Mouse (Mus musculus) limb, embryonic 14.5 days (tissue): ENCODE measurements around the gene Clec16a. TPM values are rescaled to one million over a fixed set of nuclear protein-coding genes. Genes with fewer than 3 reads are reported as not detected.

Source experiments
- ATAC-seq: fragments of 200-750 bp; cut with Nextera tagmentation; 2 replicates; pipeline ENCODE4 v1.8.0; 2017; ENCODE audit warnings: low read depth, moderate number of reproducible peaks, moderate TSS enrichment; ENCODE audit not compliant: low FRiP score
- DNase-seq: peaks from one replicate; pipeline ENCODE4 v3.0.0-alpha.2; 2015; ENCODE audit warnings: low spot score
- H3K27ac ChIP-seq: fragments of 300-500 bp; sonication (generic); replicated peaks from 2 replicates; pipeline ENCODE4 v1.5.1; 2014; ENCODE audit warnings: low read depth, mild to moderate bottlenecking, low read length, moderate library complexity, mixed read lengths
- H3K27me3 ChIP-seq: fragments of 300-500 bp; sonication (generic); 2 replicates; pipeline ENCODE4 v1.6.1; 2014; ENCODE audit warnings: low read length, mixed read lengths; ENCODE audit not compliant: control insufficient read depth, insufficient read depth
- H3K36me3 ChIP-seq: fragments of 300-500 bp; sonication (generic); 2 replicates; pipeline ENCODE4 v1.6.1; 2014; ENCODE audit warnings: mild to moderate bottlenecking, low read length, moderate library complexity, mixed read lengths; ENCODE audit not compliant: control insufficient read depth, insufficient read depth
- H3K4me1 ChIP-seq: fragments of 300-500 bp; sonication (generic); 2 replicates; pipeline ENCODE4 v1.6.1; 2014; ENCODE audit warnings: antibody characterized with exemption, low read length, mixed read lengths; ENCODE audit not compliant: control insufficient read depth, insufficient read depth
- H3K4me2 ChIP-seq: fragments of 300-500 bp; sonication (generic); replicated peaks from 2 replicates; pipeline ENCODE4 v1.6.1; 2014; ENCODE audit warnings: low read depth, mild to moderate bottlenecking, low read length, moderate library complexity; ENCODE audit not compliant: severe bottlenecking
- H3K4me3 ChIP-seq: fragments of 300-500 bp; sonication (generic); replicated peaks from 2 replicates; pipeline ENCODE4 v1.5.1; 2014; ENCODE audit warnings: low read length
- H3K9ac ChIP-seq: fragments of 300-500 bp; sonication (generic); 2 replicates; pipeline ENCODE4 v1.6.1; 2014; ENCODE audit warnings: mild to moderate bottlenecking, low read depth, low read length, moderate library complexity; ENCODE audit not compliant: severe bottlenecking
- H3K9me3 ChIP-seq: fragments of 300-500 bp; sonication (generic); 2 replicates; pipeline ENCODE4 v1.6.1; 2016; ENCODE audit warnings: low read length; ENCODE audit not compliant: control insufficient read depth
- POLR2A ChIP-seq: fragments of 200-500 bp; IDR thresholded peaks from 2 replicates; pipeline ENCODE4 v1.8.0; 2012; ENCODE audit warnings: inconsistent platforms, mild to moderate bottlenecking, moderate library complexity, borderline replicate concordance; ENCODE audit not compliant: insufficient read depth, insufficient read length; ENCODE audit errors: extremely low read depth
- WGBS: fragments of 180-500 bp; shearing (Covaris S2); extraction: QIAGEN DNeasy Blood & Tissue Kit; methylation state at CpG from one replicate; pipeline ENCODE4 v1.1.7; 2014; 5-methylcytosine and 5-hydroxymethylcytosine counted together
- polyA plus RNA-seq, 2 experiments: library from polyadenylated mRNA; depleted of rRNA in 1 of 2; stranded (reverse) in 1 of 2; unstranded in 1 of 2; fragments of >200 nt; fragmentation: Nextera tagmentation in 1 of 2; extraction: Ambion mirVana in 1 of 2; gene quantifications; 2 replicates each; pipeline versions ENCODE4 v1.2.1 to v1.2.3; 2012 to 2014

The Clec16a gene
- polyA plus RNA-seq, 2 experiments: 12.5 to 29.9 TPM

DNA sequence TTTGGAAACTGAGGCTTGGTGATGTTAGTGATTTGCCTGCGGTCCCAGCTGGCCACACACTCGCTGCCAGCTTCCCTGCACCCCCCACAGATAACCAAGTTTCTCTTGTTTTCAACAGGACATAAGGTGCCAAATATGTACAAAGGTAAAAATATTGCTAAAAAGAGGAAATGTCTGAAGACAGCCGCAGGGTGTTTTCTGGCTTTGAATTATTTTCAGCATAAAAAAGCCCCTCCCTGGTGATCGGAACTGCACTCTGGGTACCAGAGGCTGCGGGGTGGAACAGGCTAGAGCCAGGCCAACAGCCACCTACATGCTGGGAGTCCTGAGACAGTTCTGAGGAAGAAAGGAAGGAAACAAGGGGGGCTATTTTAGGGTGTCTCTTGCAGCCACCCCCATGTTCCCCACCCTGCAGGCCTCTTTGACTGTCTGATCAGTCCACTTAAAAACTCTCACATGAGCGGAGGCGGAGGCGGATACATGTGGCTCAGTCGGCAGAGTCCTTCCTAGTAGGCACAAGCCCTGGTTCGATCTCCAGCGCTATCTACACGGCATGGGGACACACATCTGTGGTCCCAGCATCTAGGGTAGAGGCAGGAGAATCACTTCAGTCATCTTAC is 29.1 kb upstream of the Clec16a start:
- Histone ChIP-seq H3K9me3 (no peaks in the 10 kb centered on the region), H3K27ac (no peak overlapping the region), H3K9ac (no peak overlapping the region), H3K36me3 (no peaks in the 10 kb centered on the region), H3K4me2 (no peak overlapping the region), H3K4me1 (no peaks in the 10 kb centered on the region), H3K4me3 (no peak overlapping the region), H3K27me3 (no peaks in the 10 kb centered on the region)
- ATAC-seq (no peak), DNase-seq (no peak)
- WGBS: 80% methylated on average over 12 of the region's 12 CpGs
- no peak for TF ChIP-seq POLR2A

DNA sequence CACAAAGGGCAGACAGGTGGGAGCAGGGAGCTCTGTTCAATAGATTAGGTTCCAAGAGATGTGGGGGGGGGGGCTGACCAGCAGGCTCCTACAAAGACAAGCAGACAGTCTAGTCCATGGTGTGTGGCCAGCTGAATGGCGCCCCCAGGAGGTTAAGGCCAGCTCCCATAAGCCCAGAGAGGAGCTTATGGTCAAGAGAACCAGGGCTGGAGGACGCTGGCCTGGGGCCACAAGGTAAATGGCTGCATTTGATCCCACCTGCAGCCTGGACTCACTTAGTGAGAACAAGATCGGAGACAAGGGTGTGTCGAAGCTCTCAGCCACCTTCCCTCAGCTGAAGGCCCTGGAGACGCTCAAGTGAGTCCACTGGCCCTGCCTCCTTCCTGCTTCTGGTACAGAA is 27.1 kb upstream of the Clec16a start:
- no peak overlapping the region for H3K9ac ChIP-seq
- no peak for ATAC-seq
- no peak for TF ChIP-seq POLR2A
- DNase-seq: no peak
- H3K9me3 ChIP-seq: no peaks in the 10 kb centered on the region
- no peak overlapping the region for H3K27ac ChIP-seq
- H3K27me3 ChIP-seq: no peaks in the 10 kb centered on the region
- no peak overlapping the region for H3K4me2 ChIP-seq
- H3K4me3 ChIP-seq: no peak overlapping the region
- H3K4me1 ChIP-seq: no peaks in the 10 kb centered on the region
- H3K36me3 ChIP-seq: no peaks in the 10 kb centered on the region
- 48% methylated on average over 5 of the region's 5 CpGs for WGBS

DNA sequence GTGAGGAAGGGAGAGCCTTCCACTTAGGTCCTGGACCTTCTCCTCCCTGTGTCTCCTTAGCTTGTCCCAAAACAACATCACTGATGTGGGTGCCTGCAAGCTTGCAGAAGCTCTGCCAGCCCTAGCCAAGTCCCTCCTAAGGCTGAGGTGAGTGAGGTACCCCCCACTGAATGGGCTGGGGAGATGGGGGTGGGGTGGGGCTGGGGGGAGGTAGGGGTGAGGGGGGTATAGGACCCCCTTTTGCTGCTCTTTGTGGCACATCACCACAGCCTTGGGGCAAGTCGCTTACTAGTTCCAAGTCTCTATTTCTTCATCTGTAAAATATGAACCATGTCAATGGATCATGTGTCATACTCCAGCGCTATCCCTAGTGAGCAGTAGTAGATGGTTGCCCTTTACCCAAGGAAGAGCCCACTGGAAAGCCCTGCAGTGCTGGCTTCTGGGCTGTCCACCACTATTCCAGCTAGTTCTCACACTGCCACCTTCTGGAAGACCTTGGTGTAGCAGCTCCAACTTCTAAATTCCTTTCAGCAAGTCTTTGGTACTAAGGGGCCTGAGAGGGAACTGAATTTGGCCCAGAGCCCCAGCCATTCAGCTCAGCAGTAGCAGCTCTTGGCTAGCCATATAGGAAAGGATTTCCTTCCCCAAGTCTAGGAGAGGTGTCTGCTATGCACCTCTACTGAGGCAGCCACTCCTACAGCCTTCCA is 24.1 kb upstream of the Clec16a start:
- Histone ChIP-seq H3K27me3 (no peaks in the 10 kb centered on the region), H3K4me1 (no peaks in the 10 kb centered on the region), H3K27ac (no peak overlapping the region), H3K9me3 (no peaks in the 10 kb centered on the region), H3K4me3 (no peak overlapping the region), H3K4me2 (no peak overlapping the region), H3K9ac (no peak overlapping the region), H3K36me3 (no peaks in the 10 kb centered on the region)
- no peak for TF ChIP-seq POLR2A
- DNase-seq (peak; percentile 93), ATAC-seq (peak; percentile 82)
- WGBS: 50% methylated on average over 2 of the region's 2 CpGs

DNA sequence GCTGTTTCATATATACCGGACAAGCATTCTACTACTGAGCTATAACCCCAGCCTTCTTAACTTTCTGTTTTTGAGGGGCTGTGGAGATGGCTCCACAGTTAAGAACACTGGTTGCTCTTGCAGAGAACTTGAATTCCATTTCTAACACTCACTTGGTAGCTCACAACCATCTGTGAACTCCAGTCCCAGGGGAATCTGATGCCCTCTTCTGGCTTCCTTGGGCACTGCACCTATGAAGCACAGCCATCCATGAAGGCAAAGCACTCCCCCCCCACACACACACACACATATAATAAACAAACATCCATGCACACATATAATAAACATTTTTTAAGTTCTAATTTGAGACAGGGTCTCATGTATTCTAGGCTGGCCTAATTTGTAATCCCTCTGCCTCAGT is 22.3 kb upstream of the Clec16a start:
- DNase-seq (no peak), ATAC-seq (no peak)
- Histone ChIP-seq H3K4me1 (no peaks in the 10 kb centered on the region), H3K36me3 (no peaks in the 10 kb centered on the region), H3K27me3 (no peaks in the 10 kb centered on the region), H3K27ac (no peak overlapping the region), H3K4me2 (no peak overlapping the region), H3K4me3 (no peak overlapping the region), H3K9ac (no peak overlapping the region), H3K9me3 (no peaks in the 10 kb centered on the region)
- WGBS: 83% methylated on average over 1 of the region's 1 CpGs
- TF ChIP-seq POLR2A: no peak

DNA sequence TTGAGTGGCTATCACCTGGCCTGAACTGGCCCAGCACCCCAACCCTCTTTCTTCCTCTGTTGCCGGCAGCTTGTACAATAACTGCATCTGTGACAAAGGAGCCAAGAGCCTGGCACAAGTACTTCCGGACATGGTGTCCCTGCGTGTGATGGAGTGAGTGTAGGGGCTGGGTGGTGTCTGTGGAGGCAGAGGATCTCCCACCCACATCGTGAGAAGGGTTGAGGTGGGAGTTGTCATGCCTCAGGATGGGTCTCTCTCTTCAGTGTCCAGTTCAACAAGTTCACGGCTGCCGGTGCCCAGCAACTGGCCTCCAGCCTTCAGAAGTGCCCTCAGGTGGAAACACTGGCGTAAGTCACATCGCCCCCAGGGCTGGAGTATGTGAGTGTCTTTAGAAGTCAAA is 21.5 kb upstream of the Clec16a start:
- H3K27me3 ChIP-seq: no peaks in the 10 kb centered on the region
- no peak overlapping the region for H3K27ac ChIP-seq
- no peaks in the 10 kb centered on the region for H3K9me3 ChIP-seq
- ATAC-seq: no peak
- no peaks in the 10 kb centered on the region for H3K4me1 ChIP-seq
- no peak for DNase-seq
- 86% methylated on average over 8 of the region's 8 CpGs for WGBS
- H3K36me3 ChIP-seq: no peaks in the 10 kb centered on the region
- H3K4me2 ChIP-seq: no peak overlapping the region
- no peak overlapping the region for H3K9ac ChIP-seq
- TF ChIP-seq POLR2A: no peak
- no peak overlapping the region for H3K4me3 ChIP-seq
